Mouse (Mus musculus) CD8-positive naive resting alpha-beta T cell, adult 2 months (primary cell): ENCODE measurements around the gene Dgkz.

Experiments used
- DNase-seq, 2 experiments: peaks; one replicate each; pipeline ENCODE4 v3.0.0; 2022; ENCODE audit warnings: low read depth in 2 of 2, low spot score in 2 of 2

Gene Dgkz

DNA sequence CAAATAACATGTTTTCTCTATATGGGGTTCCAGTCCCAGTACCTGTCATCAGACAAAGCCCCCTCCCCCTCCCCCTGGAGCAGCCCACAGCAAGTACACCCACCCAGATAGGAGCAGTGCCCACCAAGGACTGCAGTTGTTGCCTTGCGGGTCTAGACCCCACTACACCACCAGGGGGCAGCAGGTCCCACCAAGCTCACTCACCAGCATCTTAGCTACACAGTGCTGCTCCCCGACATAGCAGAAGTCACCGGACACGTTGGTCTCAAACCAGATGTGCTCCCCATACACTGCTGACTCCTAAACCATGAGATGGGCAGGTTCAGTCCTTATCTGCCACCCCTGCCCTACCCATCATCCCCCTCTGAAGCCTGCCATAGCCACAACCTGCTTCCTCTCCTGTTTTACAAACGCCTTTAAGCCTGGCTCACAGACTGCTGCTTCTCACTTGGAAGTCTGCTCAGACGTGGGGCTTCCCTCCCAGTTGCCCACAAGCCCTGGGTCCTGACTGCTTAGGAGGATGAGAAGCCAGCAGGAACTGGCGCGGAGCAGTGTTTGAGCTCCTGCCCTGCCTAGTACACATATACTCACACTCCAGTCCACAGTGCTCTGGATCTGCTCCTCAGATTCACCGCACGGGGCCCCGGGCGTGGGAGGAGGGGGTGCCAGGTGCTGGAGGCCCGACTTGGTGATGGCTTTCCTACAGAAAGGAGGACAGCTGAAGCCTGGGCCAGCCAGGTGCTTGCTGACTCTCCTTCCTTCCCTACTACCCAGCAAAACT is 31.3 kb downstream of the Dgkz start:
- DNase-seq = peak; percentile 83 to 89

- no peak for DNase-seq
Observed at GRCm38 (mm10) chr2:91942356-91942755, 33.3 kb downstream of the Dgkz start.

- no peak for DNase-seq
Observed at GRCm38 (mm10) chr2:91939303-91939935, 36.2 kb downstream of the Dgkz start.

DNA sequence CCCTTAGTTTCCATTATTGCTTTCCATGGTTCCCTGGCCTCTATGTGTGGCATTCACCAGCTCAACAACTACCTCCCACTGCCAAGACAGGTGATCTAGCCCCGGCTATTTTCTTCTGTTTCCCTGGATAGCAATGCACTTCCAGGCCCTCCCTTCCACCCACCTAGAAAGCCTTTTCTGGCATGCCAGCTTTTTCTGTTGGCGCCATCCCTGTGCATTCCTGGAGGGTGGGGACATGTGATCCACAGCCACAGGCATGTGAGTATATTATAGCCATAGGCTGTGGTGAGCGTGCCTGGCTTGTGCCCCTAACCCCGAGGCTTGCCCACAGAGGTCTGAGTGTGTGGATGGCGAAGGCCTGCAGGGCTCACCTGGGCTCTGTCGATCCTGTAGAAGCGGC is 39.5 kb downstream of the Dgkz start:
- DNase-seq = no peak

- no peak for DNase-seq
Observed at GRCm38 (mm10) chr2:91934826-91935525, 40.7 kb downstream of the Dgkz start.

- no peak for DNase-seq
Observed at GRCm38 (mm10) chr2:91934016-91934415, 41.6 kb downstream of the Dgkz start.

- DNase-seq = no peak
Observed at GRCm38 (mm10) chr2:91933471-91933870, 42.2 kb downstream of the Dgkz start.

DNA sequence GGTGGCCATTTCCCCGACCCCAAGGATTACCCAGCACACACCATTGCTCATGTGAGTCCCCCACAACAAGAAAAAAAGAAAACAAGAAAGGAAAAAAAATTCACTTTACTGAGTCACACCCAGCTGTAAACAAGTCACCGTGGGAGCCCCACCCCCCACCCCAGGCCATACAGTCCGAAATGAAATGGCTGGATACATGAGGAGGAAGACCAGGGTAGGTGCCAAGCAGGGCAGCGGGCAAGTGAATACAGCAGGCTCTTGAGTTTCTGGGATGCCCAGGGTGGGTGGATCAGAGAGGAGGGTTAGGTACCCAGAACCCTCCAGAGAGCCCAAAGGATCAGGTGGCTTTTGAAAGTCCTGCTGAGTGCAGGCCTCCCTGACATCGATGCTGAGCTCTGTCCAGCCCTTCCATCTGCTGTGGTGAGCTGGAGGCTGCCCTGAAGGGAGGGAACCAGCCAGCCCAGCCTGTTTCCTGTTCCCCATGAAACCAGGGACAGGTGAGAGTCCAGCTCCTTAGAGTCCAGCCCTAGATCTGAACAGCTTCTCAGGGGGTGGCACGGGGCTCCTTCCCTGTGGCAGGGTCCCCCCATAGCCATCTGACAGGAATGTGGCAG is 42.8 kb downstream of the Dgkz start:
- no peak for DNase-seq

- DNase-seq = no peak
Observed at GRCm38 (mm10) chr2:91932160-91932711, 43.4 kb downstream of the Dgkz start, which contains the start of gene Mdk. Gene Mdk, minus strand, starts transcription at chr2:91932297.

DNA sequence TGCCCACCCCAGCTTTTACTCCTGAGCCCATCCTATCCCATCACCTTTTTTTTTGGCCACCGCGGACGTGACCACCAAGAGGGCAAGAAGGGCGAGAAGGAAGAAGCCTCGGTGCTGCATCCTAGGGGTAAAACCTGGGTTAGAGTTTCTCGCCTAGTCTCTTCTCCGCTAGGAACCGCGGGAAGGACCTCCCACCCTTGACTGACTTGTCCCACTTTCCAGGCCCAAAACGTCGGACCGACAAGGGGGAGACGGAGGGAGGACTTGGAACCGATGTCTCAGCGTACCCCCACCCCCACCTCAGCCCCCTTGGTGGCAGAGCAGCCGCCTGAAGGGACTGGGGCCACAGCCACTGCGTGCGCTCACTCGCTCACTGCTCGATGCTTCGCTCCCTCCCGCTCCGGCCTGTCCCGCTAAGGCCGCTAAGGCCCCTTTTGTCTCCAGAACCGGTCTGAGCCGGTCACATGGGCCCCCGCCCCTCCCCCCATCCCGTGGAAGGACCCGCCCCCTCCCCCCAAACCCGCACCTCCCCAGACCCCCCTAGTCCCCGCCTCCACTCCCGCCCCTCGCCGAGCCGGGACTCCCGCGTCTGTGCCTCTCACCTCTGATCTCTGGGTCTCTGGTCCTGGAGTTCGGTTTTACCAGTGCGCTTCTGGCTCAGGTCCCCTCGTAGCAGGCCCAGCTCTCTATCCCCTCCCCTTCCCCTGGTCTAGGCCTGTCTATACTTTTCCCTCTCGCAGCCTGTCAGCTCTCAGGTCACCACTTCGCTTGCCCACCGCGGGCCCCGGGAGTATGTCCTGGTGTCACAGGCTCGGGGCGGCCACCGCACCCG is 44.1 kb downstream of the Dgkz start:
- no peak for DNase-seq

DNA sequence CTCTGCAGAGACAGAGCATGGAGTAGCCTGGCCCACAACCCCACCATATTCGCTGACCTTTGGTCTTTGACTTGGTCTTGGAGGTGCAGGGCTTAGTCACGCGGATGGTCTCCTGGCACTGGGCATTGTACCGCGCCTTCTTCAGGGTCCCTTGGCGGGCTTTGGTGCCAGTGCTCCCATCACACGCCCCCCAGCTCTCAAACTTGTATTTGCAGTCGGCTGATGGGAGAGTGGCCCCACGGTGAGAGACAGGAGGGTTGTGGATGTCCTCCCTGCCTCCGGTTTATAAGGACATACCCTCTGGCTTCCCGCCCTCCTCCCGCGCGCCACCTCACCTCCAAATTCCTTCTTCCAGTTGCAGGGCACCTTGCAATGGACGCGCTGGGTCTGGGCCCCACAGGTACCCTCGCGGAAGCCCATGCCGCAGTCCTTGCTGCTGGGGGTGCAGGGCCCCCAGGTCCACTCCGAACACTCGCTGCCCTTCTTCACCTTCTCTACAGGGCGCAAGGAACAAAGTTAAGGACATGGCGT is 44.8 kb downstream of the Dgkz start:
- DNase-seq = no peak

DNA sequence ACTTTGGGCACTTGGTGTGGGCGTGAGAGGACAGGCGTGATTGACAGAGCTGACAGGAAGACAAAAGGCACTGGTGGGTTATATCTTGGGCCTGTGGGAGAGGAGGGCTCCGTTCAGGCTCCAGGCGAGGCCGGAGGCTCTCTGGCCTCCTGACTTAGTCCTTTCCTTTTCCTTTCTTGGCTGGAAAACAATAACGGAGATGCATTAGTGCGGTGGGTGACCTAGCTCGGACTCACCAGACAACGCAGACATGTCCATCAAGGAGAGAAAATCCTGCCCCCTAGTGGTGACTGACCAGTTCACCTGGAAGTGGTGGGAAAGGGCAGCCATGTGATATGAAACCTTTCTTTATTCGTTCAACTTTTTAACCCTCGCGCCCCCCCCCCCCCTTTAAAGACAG is 45.7 kb downstream of the Dgkz start:
- peak in 1 of 2 experiments; percentile 52 for DNase-seq

GRCm38 (mm10) chr2:91929455-91929854 is 46.2 kb downstream of the Dgkz start:
- no peak for DNase-seq

GRCm38 (mm10) chr2:91928534-91929350 is 46.9 kb downstream of the Dgkz start:
- DNase-seq = no peak

DNA sequence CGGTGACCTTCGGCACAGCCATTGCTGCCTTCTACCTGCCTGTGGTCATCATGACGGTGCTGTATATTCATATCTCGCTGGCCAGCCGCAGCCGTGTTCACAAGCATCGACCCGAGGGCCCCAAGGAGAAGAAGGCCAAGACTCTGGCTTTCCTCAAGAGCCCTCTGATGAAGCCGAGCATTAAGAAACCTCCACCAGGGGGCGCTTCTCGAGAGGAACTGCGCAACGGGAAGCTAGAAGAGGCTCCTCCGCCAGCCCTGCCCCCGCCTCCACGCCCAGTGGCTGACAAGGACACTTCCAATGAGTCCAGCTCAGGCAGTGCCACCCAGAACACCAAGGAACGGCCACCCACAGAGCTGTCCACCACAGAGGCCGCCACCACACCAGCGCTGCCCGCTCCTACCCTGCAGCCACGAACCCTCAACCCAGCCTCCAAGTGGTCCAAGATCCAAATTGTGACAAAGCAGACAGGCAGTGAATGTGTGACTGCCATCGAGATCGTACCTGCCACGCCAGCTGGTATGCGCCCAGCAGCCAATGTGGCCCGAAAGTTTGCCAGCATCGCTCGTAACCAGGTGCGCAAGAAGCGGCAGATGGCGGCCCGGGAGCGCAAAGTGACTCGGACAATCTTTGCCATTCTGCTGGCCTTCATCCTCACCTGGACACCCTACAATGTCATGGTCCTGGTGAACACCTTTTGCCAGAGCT is 47.7 kb downstream of the Dgkz start:
- peak; percentile 68 to 81 for DNase-seq

- DNase-seq = no peak
Observed at GRCm38 (mm10) chr2:91926949-91927348, 48.7 kb downstream of the Dgkz start, which contains the start of gene Chrm4. Gene Chrm4, plus strand, starts transcription at chr2:91927249.

DNA sequence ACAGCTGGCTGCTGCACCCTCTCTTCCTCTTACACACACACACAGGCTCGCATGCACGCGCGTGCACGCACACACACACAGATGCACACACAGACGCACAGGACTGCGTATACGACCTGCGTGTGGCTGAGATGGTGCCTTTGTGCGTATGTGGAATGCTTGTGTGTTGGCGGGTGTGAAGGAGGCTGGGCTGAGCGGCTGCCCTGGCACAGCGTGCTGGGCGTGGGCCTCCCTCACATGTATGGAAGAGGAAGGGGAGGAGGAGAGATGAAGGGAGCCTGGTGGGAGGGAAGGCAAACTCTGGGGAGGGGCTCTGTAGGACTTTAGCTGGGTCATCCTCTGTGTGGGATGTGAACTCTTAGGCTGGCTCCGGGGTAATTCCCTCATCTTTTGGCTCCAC is 50.2 kb downstream of the Dgkz start:
- no peak for DNase-seq

DNA sequence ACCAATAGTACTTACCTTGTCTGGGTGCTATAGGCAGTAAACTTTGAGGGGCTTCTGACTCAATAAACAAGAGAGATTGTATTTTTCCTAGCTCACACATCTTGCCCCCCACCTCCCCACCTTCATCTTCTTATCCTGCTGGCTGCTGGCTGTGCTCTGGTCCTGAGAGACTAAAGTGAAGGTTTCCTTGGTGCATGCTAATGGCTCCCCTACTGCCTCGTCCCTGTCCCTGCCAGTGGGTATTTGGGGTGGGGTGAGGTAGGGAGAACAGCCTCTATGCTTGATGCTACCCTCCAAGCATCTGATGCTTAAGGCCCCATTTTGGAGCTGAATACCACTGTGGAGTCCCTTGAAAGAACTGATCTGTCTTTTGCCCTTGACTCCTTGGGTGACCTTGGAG is 50.9 kb downstream of the Dgkz start:
- no peak for DNase-seq
